Mouse (Mus musculus) testis, postnatal 10 days (tissue): ENCODE results near the gene Pla2g12a.

Source experiments
- DNase-seq: peaks from one replicate; pipeline ENCODE4 v3.0.0; 2021; ENCODE audit warnings: low spot score

Pla2g12a gene

DNA sequence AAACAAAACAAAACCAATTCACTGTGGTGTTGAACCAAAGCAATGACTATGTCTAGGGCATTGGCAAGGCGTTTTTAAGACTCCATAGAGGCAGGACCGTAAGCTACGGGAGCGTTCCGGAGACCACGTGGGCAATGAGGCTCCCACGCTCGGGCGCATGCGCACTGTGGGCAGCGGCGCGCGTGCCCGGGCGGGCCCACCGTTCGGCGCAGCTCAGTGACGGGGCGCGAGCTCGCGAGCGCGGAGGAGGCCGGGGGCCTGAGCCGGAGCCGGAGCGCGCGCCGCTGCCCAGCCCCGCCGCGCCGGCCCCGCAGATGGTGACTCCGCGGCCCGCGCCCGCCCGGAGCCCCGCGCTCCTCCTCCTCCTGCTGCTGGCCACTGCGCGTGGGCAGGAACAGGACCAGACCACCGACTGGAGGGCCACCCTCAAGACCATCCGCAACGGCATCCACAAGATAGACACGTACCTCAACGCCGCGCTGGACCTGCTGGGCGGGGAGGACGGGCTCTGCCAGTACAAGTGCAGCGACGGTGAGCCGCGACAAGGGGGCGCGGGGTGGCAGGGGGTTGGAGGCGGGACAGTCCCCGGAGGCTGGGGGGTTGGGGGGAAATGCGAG lies at the start of gene Pla2g12a:
Gene Pla2g12a, plus strand, starts transcription at position 202 of the 617 bp plus-strand sequence.
- peak; percentile 96 for DNase-seq

DNA sequence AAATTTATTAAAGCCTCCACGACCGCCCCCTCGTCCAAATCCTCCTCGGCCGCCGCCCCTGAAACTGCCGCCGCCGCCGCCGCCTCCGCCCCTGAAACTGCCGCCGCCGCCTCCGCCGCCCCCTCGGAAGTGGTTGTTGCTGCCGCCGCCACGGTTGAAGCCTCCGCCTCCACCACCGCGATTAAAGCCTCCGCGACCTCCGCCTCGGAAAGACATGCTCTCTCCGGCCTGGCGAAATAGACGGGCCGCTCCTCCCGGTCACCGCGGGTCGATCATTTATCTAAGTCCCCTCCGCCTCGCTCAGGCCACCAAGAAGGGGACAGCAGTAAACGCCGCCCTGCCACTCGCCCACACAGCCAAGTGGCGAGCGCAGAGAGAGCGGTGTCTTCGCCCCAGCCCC lies 47.8 kb upstream of the Pla2g12a start:
- DNase-seq: peak; percentile 72

DNA sequence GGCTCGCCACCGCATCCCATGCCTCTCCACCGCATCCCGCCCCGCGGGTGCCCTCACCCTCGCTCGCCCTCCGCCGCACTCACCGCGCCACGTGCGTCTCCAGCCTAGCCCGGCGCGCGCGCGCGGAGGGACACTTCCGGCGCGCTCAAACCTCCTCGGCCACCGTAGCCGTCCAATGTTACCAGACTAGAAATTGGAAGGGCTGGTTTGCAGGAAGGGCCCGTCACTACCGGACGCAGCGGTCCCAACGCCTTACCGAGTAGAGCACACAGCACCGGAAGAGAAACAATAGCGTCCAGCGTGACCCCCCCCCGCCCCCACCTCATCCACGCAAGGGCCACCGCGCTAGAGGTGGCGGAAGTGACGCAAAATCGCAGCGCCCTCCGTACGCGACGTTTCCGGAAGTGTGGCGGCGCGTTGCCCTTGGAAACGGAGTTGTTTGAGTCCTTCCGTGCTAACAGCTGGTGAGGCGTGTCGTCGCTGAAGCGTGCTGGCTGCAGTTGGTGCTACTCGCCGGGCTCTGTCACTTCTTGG lies 47.3 kb upstream of the Pla2g12a start, which contains the start of gene Gar1:
Gene Gar1, minus strand, starts transcription at position 362 of the 534 bp plus-strand sequence.
- DNase-seq: peak; percentile 95

DNA sequence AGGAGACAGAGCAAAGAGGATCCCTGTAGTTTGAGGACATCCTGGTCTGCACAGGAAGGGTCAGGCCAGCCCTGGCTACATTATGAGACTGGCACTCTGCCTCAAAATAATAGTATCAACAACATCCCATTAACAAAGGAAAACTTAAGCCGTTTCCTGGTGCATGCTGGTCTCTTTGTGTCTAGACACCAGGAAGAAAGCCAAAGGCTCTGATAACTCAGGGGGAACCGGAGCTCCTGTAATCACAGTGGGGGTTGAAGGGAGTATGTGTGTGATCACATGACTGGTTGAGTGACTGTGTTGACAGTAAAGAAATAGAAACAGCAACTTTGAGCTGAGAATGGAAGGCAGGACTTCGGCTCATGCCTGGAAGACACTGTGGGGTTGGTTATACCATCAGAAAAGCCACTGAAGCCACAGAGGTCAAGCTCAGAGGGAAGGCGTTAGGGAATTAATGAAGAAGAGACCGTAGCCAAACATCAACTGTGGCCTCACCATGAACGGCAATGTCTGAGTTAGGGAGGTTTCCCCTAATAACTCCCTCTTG lies 42.9 kb upstream of the Pla2g12a start, which contains the start of gene Cfi:
Gene Cfi, plus strand, starts transcription at position 497 of the 547 bp plus-strand sequence.
- DNase-seq: no peak

DNA sequence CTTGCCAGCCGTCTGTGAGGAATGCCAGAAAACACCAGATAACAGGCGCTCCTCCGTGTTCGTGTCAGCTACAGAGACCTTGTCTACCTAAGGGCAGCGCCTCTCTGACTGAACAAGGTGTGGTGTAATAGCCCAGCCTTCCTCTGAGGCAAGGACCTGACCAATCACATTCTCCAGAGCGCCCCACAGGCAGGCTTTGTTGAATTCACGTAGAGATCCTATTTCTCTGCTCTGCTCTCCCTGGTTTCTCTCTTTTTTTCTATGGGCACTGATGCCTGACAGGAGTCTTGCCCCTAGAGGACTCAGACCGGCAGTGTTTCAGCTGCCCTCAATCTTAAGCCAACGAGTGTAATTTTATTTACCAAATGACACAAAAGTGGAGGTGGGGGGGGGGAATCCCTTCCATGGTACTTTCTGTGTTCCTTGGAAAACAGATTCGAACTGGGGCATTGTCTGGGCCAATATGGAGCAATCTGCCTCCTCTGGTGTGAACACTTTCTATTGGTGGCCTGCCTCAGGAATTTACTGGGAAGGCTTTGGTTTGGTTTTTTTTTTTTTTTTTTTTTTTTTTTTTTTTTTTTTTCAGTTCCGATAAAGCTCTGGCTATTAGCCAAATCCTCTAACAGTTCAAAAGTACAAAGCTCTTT lies 42.2 kb upstream of the Pla2g12a start:
- no peak for DNase-seq

DNA sequence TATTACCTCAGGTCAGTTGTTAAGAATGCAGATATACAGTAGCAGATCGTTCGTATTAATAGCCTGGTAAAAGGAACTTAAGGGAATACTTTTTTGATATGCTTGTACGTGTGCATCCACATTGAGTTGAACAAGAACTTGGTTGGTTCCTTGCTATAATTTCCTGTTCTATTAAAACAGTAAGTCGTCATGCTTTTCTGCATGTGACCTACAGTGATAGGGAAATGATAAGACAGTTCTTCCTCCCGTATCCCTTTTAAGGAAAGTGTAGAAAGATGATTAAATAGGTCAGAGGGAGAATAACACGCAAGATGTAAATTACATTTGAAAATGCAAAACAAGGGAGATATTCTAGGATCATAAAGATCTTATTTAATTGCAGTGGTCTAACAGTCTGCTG lies 41.4 kb upstream of the Pla2g12a start:
- no peak for DNase-seq

DNA sequence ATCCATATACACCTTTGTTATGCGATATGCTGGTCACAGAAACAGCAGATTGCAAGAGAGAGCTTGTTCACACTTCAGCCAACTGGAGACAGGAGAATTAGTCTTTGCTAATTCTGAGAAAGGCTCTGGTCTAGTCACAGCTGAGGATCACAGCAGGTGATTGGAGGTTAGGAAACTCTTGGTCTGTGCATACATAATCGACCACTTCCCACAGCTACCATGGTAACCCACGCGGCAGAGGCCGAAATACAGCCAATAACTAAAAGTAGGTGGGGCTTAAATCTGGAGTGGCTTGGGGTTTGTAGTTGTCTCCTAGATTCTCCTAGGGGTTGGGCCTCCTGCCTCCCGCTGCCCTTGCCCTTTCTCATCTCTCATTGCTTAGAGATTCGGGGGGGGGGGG lies 40.4 kb upstream of the Pla2g12a start:
- no peak for DNase-seq

DNA sequence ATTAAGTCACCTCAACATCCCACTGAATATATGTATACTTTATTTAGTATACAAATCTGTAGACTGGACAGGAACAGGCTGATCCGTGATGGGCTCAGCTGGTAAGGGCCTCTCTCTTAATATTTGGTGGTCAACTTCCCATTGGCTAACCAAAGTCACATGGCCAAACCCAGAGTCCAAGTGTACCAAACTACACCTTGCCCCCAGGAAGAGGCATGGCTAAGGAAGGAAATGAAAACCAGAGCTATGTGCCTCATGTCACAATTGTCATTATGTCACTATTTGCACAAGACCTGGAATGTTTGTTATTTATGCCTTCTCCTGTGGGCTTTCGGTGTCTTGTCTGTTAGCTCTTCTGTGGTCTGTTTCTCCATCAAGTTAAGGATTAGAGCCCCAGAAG lies 32.5 kb upstream of the Pla2g12a start:
- DNase-seq: no peak

DNA sequence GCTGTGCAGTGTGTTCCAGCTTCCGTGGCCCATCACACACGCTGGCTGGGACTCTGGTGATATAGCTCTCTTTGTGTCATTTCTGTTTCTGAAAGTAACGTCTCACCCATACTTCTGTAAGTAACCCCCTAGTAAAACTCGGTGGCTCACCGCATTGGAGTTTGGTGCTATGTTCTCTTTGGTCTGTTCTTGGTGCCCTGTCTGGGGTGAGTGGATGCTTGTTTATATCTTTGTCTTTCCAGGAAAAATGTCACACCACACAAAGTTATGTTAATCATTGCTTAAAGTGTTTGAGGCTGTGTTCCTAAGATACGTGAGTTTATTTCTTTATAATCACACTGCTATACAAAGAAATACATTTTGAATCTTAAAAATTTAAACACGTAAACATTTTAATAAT lies 31.6 kb upstream of the Pla2g12a start:
- DNase-seq: no peak

DNA sequence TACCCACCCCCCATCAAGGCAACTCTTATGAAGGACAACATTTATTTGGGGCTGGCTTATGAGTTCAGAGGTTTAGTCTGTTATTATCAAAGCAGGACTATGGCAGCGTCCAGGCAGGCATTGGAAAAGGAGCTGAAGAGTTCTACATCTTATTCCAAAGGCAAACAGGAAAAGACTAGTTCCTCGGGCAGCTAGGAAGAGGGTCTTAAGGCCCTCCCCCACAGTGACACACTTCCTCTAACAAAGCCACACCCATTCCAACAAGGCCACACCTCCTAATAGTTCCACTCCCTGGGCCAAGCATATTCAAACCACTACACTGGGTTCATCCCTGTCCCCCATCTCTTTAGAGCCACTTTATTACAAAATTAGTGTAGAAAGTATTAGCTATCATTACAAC lies 15.8 kb upstream of the Pla2g12a start:
- DNase-seq: no peak

DNA sequence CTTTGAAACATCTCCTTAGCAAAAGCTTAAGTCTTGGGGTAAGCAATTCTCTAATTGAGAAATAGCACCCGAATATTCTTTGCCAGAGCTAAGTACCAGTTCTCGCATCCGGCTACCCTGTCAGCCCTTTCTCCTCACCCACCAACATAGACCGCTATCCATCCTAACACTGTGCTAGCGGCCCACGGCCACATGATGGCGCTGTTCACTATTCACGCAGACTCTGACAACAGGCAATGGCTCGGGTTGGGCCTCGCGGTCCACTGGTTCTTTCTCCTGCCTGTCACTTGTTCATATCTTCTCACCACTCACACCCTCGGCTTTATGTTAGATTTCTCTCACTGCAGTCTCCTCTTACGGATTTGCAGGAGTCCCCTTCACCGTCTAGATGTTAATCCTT lies 14.7 kb upstream of the Pla2g12a start:
- peak; percentile 83 for DNase-seq

DNA sequence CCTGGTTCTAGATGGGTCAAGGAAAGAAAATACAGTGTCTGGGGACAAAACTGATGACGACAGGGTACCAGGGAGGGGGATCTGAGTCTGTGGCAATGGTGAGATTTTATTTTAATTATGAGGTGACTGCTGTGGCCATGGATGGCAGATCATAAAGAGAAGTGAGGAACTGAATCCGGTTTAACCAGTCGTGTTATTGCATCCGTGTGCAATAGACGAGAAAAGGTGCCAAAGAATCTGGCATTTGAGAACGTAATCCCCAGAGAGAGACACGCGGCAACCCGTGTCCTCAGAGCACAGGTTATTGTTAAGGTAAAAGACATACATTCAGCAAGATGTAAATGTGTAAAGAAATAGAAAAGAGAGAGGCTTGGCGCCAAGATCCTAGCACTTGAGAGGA lies 1.1 kb upstream of the Pla2g12a start:
- DNase-seq: no peak

DNA sequence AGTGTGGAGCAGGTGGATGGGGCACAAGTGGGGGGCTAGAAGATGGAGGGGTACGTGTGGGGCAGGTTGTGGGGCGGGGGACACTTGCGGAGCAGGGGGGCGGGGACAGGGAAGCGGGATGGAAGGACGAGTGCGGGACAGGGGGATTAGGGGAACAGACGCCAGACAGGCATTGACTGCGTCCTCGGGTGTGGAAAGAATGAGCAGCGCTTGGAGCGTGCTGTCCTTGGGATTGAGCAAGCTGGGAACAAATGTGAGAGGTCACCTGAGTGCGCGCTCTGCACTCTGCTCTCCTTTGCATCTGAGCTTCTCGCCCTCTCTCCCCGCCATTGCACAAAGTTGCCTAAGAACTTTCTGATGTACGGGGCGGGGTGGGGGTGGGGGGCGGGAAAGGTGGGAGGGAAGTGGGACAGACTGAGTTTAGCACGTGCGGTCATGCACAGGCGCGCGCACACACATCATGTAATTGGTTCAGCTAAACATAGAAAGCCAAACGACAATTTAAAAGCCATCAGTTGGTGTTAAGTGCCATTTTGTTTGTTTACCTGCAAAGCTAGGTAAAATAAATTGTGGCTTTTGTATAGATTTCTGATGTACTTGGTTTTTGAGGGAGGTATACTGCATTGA lies 838 bp downstream of the Pla2g12a start:
- DNase-seq: peak; percentile 60

DNA sequence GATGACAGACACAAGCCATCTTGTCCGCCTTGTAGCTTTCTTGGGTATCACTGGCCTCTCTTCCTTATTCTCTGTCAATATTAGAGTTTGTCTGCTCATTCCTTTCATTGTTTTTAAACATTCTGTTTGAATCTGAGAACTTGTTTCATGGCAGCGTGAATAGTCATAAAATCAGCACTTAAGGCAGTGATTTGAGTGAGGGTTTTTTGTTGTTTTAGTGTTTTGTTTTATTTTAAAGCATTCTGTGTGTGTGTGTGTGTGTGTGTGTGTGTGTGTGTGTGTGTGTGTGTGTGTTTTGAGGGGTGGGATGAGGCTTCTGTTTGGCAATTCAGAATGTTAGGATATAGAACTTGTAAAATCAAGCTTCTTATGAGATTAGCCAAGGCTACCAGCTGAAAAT lies 1.5 kb downstream of the Pla2g12a start:
- no peak for DNase-seq

DNA sequence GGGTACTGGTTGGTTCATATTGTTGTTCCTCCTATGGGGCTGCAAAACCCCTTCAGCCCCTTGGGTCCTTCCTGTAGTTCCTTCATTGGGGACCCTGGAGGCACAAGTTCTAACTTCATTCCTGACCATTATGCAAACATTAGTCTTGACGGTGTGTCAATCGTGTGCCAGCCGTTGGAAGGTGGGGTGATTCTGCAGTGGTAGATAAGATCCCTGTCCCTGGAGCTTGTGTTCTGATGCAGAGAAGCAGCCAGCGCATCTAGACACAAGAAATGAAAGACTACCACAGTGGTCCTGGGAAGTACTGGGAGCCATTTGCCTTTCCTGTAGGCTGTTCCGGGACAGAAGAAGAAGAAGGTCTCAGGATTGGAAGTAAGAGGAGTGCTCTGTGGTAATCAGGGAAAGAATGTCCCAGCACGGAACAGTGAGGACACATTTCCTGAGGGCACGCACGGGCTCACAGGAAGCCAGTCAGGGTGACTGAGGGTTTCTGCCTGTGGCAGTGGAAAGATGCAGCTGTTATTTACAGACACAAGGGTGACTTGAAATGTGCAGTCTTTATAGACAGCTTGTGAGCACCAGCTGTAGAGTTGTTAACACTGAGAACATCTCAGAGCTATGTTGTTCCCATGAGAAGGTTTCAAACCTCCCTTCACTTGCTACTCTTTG lies 2.7 kb downstream of the Pla2g12a start:
- no peak for DNase-seq

DNA sequence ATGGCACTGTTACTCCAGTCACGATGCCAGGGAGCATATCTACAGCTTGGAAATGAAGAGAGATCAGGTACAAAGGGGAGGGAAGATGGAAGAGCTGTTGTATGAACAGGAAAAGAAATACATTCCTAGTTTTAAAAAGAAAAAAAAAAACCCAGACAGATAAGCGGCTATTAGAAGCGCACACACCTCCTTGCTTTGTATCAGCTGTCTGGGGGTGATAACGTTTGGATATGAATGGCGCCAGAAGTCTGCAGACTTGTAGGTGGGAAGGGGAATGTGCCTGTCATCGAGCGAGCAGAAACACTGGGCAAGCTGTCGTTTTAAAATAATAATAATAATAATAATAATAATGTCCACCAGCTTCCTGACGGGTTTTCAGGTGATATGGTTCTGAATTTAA lies 7.2 kb downstream of the Pla2g12a start:
- no peak for DNase-seq

DNA sequence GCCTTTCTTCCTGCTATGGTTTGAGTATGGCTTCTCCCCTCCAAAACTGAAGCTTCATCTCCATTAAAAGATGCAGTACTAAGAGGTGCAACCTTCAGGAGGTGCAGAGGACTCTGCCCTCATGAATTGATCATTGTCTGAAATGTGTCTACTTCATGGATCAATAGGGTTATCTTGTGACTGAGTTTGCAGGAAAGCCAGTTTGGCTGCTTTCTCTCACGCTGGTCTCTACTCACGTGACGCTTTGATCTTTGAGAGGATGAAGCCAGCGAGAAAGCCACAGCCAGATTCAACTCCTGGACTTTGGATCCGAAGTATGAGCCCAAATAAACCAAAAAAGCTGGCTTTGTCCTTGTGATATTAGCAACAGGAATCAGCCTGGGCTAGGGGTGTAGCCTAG lies 8.0 kb downstream of the Pla2g12a start:
- DNase-seq: no peak

DNA sequence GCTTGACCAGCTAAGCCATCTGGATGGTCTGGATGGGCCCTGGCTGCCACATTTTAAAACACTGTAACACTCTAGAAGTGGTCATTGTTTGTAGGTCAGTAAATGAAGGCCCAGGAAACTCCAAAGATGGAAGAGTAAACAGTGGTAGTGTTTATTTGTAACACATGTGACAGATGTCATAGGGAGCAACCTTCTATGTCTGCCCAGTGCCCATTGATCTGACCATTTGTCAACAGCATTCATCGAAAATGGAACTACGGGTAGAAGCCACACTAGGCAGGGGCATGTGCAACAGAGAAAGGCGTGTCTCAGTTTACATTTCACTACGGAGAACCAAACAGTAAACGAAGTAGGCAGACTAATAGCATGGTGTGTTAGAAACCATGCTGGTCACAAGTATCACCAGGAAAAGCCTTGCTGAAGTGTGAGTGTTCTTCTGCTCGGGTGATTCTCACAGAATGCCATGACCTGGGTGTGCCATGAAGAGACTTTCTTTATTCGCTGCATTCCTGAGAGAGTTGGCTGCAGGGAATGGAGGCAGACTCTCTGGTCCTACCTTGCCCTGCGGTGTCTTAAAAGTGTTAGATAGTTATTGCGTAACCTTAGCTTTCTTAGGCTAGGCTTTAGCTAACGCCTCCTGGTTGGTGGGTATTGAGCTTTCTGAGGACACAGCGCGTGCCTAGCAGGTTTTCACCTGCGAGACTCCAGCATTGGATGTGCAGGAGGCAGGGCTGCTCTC lies 9.5 kb downstream of the Pla2g12a start:
- no peak for DNase-seq

DNA sequence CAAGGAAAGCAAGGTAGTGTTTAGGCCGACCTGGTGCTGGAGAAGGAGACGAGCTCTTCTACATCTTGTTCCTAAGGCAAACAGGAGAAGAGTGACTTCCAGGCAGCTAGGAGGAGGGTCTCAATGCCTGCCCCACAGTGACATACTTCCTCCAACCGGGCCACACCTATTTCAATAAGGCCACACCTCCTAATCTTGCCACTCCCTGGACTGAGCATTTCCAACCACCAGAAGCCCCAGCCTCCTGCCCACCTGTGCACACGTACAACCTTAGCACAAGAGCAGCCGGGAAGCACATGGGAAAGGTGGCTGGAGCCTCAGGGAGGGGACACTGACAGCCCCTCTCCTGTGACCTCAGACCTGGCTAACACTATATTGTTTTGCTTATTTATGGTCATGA lies 13.6 kb downstream of the Pla2g12a start:
- no peak for DNase-seq

DNA sequence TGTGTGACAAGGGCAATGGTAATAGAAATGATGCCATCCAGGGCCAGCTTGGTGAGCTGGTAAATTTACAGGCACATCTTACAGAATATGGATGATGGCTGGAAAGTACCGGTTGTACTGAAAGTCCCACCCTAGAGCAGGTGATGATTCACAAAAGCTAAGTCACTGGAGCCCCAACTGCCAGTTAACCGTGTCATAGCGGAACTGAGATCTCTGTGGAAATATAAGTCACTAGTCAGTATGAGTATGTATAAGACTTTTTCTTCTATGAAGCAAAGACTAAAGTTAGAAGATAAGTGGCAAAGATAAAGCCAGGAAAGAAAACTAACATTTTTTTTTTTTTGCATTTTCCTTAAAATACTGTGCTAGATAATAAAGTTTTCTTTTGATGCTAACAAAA lies 14.7 kb downstream of the Pla2g12a start:
- no peak for DNase-seq

DNA sequence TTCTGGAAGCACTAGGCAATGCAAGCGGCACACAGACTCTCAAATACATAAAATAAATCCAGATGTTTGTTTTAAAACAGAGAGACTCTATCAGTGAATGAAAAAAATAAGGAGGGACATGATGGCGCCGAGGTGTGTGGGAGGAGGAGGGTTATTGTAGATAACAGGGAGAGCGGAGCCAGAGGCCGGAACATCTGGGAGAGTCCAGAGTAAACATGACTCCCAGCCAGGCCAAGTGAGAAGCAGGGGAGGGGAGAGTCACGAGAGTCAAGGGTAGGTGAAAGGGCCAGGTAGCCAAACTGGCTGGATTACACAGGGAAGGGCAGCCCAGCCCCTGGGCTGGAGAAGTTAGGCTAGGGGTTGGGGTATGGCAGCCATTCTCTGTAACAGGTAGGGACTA lies 18.2 kb downstream of the Pla2g12a start:
- DNase-seq: no peak

DNA sequence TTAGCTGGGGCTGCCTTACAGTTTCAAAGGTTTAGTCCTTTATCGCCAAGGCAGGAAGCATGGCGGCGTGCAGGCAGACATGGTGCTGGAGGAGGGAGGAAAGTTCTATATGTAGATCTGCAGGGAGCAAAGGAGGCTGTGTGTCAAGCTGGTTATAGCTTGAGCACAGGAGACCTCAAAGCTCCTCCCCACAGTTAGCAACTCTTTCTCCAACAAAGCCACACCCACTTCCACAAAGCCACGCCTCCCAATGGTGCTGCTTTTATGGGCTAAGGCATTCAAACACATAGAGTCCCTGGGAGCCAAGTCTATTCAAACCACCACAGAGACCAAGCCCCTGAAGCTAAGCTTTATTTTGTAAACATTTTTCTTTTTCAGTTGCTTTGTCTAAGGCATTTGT lies 20.5 kb downstream of the Pla2g12a start:
- DNase-seq: peak; percentile 56
